Mouse (Mus musculus) intestine, postnatal 0 days (tissue): ENCODE data around the gene Taco1. TPM values are rescaled to one million over a fixed set of nuclear protein-coding genes. Genes with fewer than 3 reads are reported as not detected.
A peak's percentile ranks its signal among the peaks of the same experiment; 100 is the strongest.

ENCODE experiments used
- ATAC-seq: fragments of 200-750 bp; cut with Nextera tagmentation; 2 replicates; pipeline ENCODE4 v1.8.0; 2017; ENCODE audit warnings: mild to moderate bottlenecking, moderate TSS enrichment, moderate library complexity
- H3K27ac ChIP-seq: fragments of 300-500 bp; sonication (generic); 2 replicates; pipeline ENCODE4 v1.5.1; 2014; ENCODE audit warnings: mild to moderate bottlenecking, low read depth, low read length, moderate library complexity
- H3K27me3 ChIP-seq: fragments of 300-500 bp; sonication (generic); replicated peaks from 2 replicates; pipeline ENCODE4 v1.6.1; 2014; ENCODE audit warnings: low read length, mixed read lengths; ENCODE audit not compliant: control insufficient read depth, insufficient read depth
- H3K36me3 ChIP-seq: fragments of 300-500 bp; sonication (generic); 2 replicates; pipeline ENCODE4 v1.6.1; 2014; ENCODE audit warnings: mild to moderate bottlenecking, moderate library complexity; ENCODE audit not compliant: control insufficient read depth, insufficient read depth
- H3K4me1 ChIP-seq: fragments of 300-500 bp; sonication (generic); replicated peaks from 2 replicates; pipeline ENCODE4 v1.6.1; 2014; ENCODE audit warnings: antibody characterized with exemption, low read length, mixed read lengths; ENCODE audit not compliant: control insufficient read depth, insufficient read depth
- H3K4me2 ChIP-seq: fragments of 300-500 bp; sonication (generic); replicated peaks from 2 replicates; pipeline ENCODE4 v1.6.1; 2014; ENCODE audit warnings: low read depth, mild to moderate bottlenecking, moderate library complexity
- H3K4me3 ChIP-seq: fragments of 300-500 bp; sonication (generic); 2 replicates; pipeline ENCODE4 v1.5.1; 2014; ENCODE audit warnings: low read depth, low read length
- H3K9ac ChIP-seq: fragments of 300-500 bp; sonication (generic); 2 replicates; pipeline ENCODE4 v1.6.1; 2014; ENCODE audit warnings: mild to moderate bottlenecking, low read depth, low read length
- H3K9me3 ChIP-seq: fragments of 300-500 bp; sonication (generic); 2 replicates; pipeline ENCODE4 v1.6.1; 2016; ENCODE audit warnings: mixed run types; ENCODE audit not compliant: control insufficient read depth
- CTCF ChIP-seq: sonication (generic); IDR thresholded peaks from 2 replicates; pipeline ENCODE4 v1.5.1; 2016; ENCODE audit warnings: low read depth, mild to moderate bottlenecking, control low read depth, antibody characterized with exemption, moderate library complexity
- WGBS: fragments of 180-500 bp; shearing (Covaris S2); extraction: QIAGEN DNeasy Blood & Tissue Kit; methylation state at CpG from one replicate; pipeline ENCODE4 v1.1.7; 2014; 5-methylcytosine and 5-hydroxymethylcytosine counted together
- polyA plus RNA-seq: library from polyadenylated mRNA; unstranded; fragments of >200 nt; fragmentation: Nextera tagmentation; extraction: Ambion mirVana; gene quantifications from 2 replicates; pipeline ENCODE4 v1.2.1, GENCODE M21; 2015

Taco1 gene
- polyA plus RNA-seq, 1 experiment from 2014 or later: 9.0 TPM

- no peak overlapping the region for H3K4me2 ChIP-seq
- H3K4me1 ChIP-seq: no peaks in the 10 kb centered on the region
- TF ChIP-seq CTCF: no peak
- no peaks in the 10 kb centered on the region for H3K9me3 ChIP-seq
- no peak overlapping the region for H3K27ac ChIP-seq
- no peak overlapping the region for H3K9ac ChIP-seq
- no peaks in the 10 kb centered on the region for H3K27me3 ChIP-seq
- no peak overlapping the region for H3K4me3 ChIP-seq
- H3K36me3 ChIP-seq: peaks cover 32% of the 10 kb centered on the region
- 82% methylated on average over 3 of the region's 3 CpGs for WGBS
- no peak for ATAC-seq
Observed at GRCm38 (mm10) chr11:106073774-106074173, 7.9 kb downstream of the Taco1 start.

GRCm38 (mm10) chr11:106076321-106076720, 10.5 kb downstream of the Taco1 start:
- Histone ChIP-seq H3K27ac (no peak overlapping the region), H3K27me3 (no peaks in the 10 kb centered on the region), H3K9ac (no peak overlapping the region), H3K9me3 (no peaks in the 10 kb centered on the region), H3K4me2 (no peak overlapping the region), H3K4me1 (no peaks in the 10 kb centered on the region), H3K36me3 (peaks cover 28% of the 10 kb centered on the region), H3K4me3 (no peak overlapping the region)
- peak; percentile 93 for TF ChIP-seq CTCF
- 0% methylated on average over 4 of the region's 4 CpGs for WGBS
- peak; percentile 38 for ATAC-seq

- peak; percentile 83 for TF ChIP-seq CTCF
- peak within 1 kb of the TSS; percentile 90 for H3K4me3 ChIP-seq
- no peaks in the 10 kb centered on the region for H3K36me3 ChIP-seq
- H3K27ac ChIP-seq: peak within 1 kb of the TSS; percentile 96
- H3K4me2 ChIP-seq: peak within 1 kb of the TSS; percentile 72
- WGBS: under 1% methylated on average over 69 of the region's 69 CpGs
- H3K4me1 ChIP-seq: no peaks in the 10 kb centered on the region
- H3K9me3 ChIP-seq: no peaks in the 10 kb centered on the region
- no peaks in the 10 kb centered on the region for H3K27me3 ChIP-seq
- peak; percentile 99 for ATAC-seq
- H3K9ac ChIP-seq: peak within 1 kb of the TSS; percentile 86
Observed at GRCm38 (mm10) chr11:106083708-106084701, 18.1 kb downstream of the Taco1 start, which contains the start of gene Map3k3. TSS of gene Map3k3 (plus strand) at chr11:106084613.

- Histone ChIP-seq H3K4me1 (no peaks in the 10 kb centered on the region), H3K9ac (peak overlapping the region; percentile 86), H3K36me3 (no peaks in the 10 kb centered on the region), H3K4me3 (peak overlapping the region; percentile 90), H3K27me3 (no peaks in the 10 kb centered on the region), H3K4me2 (peak overlapping the region; percentile 72), H3K9me3 (no peaks in the 10 kb centered on the region), H3K27ac (peak overlapping the region; percentile 96)
- 1% methylated on average over 45 of the region's 61 CpGs for WGBS
- peak; percentile 52 for ATAC-seq
- TF ChIP-seq CTCF: peak; percentile 14; the same call in 1 of the 2 replicates
Observed at GRCm38 (mm10) chr11:106084911-106085561, 19.2 kb downstream of the Taco1 start.

GRCm38 (mm10) chr11:106098223-106098622, 32.4 kb downstream of the Taco1 start:
- H3K4me2 ChIP-seq: no peak overlapping the region
- no peaks in the 10 kb centered on the region for H3K9me3 ChIP-seq
- no peaks in the 10 kb centered on the region for H3K27me3 ChIP-seq
- no peak overlapping the region for H3K27ac ChIP-seq
- ATAC-seq: no peak
- 80% methylated on average over 1 of the region's 1 CpGs for WGBS
- no peaks in the 10 kb centered on the region for H3K4me1 ChIP-seq
- H3K36me3 ChIP-seq: no peaks in the 10 kb centered on the region
- no peak overlapping the region for H3K4me3 ChIP-seq
- no peak overlapping the region for H3K9ac ChIP-seq
- no peak for TF ChIP-seq CTCF

GRCm38 (mm10) chr11:106102866-106103265, 37.0 kb downstream of the Taco1 start:
- 82% methylated on average over 3 of the region's 3 CpGs for WGBS
- no peak for TF ChIP-seq CTCF
- Histone ChIP-seq H3K27ac (no peak overlapping the region), H3K4me2 (no peak overlapping the region), H3K9me3 (no peaks in the 10 kb centered on the region), H3K27me3 (no peaks in the 10 kb centered on the region), H3K36me3 (no peaks in the 10 kb centered on the region), H3K4me1 (no peaks in the 10 kb centered on the region), H3K9ac (no peak overlapping the region), H3K4me3 (no peak overlapping the region)
- ATAC-seq: no peak
